Mouse (Mus musculus): ENCODE data around the gene Alg2. TPM values are rescaled to one million over a fixed set of nuclear protein-coding genes. Genes with fewer than 3 reads are reported as not detected.
A peak's percentile ranks its signal among the peaks of the same experiment; 100 is the strongest.

Alg2 gene
- total RNA-seq (2021): 100 to 1,000 TPM; 124 to 126 TPM

DNA sequence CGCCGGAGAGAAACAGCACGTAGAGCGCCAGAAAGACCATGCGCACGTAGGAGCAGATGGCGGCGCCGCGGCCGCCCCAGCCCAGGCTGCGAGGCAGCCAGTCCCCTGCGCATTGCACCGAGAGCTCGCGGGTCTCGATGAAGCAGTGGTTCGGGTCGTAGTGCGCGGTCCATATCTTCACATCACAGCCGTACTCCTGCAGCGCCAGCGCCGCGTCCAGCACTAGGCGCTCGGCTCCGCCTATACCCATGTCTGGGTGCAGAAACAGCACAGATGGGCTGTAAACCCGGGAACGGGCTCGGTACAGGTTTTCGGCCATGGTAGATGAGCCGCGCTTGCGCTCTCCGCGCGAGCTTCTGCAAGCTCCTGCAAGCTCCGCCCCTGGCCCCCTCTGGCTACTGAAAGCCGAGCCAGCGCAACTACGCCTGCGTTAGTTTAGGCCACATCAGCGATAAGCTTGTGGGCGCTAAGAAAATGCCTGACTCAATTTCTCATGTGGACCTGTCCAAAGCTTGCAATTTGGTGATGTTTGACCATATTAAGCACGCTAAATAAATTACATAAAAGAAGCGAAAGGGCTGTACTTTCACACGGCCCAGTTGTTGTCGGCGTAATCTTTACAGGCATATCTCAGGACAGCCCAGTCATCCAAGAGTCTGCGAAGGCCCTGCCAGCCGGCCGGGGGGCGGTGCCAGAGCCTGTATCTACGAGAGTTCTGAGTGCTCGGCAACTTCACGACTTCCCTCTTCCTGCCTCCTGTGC is at the start of gene Alg2, which contains the start of gene Sec61b:
Gene Alg2, minus strand, starts transcription at position 366 of the 762 bp plus-strand sequence.
Gene Sec61b, plus strand, starts transcription at position 691 of the 762 bp plus-strand sequence.
- peak; percentile 98 to 99 for DNase-seq (ENCODE audit: low spot score in 2 of 2)
- intact Hi-C loops (cut with DNase I): no loop called here

DNA sequence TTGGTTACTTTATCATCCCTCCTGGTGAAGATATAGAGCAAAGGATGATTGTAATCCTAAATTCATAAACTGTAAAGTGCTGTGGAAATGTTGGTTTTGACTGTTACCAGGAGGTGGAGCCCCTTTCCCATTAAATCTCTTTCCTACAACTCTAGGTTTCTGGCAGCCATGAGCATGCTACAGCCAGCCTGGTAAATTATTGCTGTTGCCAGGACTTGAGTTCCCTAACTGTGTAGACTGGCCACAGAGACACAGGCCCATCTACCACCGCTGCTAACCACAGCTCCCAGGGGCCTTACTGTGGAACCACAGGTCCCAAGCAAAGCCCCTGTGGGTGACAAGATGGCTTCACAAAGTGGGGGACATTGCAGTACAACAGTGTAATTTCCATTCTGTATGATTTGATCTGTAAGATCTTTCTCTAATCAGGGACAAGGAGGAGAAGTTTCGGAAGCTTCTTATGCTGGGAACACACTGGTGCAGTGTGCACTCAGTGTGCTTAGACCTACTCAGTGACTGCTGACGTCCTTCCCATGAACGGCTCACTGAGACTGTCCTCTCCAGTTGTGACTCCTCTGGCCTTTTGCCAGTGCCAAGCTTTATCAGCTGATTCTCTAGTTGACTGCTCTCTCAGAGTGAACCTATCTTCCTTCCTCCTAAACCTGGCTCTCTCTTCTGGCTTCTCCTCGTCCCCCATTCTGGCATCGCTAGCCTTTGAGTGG is 47.9 kb upstream of the Alg2 start:
- DNase-seq (ENCODE audit: low spot score in 2 of 2): peak; percentile 36 to 76
- intact Hi-C loops (cut with DNase I): loop anchor here (10.0 kb wide), 1 partner anchor 303 kb away; no protein-coding TSS in a partner anchor

DNA sequence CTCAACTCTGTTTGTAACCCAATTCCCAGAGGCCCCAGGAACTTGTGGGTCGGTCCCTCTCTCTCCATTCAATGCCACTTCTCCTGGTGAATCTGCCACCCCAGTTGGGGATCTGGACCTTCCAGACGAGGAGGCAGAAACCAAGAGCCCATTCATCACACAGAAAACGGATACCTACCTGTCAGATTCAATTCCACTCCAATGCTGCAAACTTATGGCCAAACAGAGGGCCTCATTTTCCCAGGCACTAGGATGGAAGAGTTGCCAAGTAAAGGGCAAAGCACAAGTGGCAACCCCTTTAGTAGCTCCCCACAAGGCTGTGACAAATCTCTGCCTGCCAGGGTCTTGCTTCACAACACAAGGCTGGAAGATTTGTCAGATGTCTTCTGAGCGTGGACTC is 45.9 kb upstream of the Alg2 start:
- intact Hi-C loops (cut with DNase I): loop anchor here (10.0 kb wide), 1 partner anchor 305 kb away; no protein-coding TSS in a partner anchor
- DNase-seq (ENCODE audit: low spot score in 2 of 2): no peak

DNA sequence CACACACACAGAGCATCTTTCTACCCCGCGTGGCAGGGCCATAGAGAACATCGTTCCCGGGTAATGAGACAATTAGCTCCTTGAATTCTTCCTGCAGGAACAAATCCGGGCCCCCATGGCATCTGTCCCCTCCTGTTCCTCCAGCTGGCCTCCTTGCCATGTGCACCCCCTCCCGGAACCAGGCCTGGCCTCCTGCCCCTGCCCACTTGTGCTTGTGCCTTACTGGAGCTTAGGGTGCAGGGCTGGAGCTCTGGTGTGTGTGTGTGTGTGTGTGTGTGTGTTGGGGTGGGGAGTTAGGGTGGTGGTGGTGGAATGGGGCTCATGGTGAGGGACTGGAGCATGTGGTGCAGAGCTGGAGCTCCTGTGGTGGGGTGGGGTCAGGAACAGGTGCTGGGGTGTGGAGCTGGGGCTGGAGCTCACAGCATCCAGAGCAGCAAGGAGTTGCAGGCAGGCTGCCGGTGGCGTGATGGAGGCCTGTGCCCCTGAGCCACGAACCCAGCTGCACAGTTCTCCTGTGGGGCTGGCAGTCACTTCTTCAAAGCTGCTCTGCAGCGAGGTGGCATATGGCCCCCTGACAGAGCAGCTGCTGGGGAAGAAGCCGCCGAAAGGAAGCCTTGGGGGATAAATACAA is 44.5 kb upstream of the Alg2 start:
- DNase-seq (ENCODE audit: low spot score in 2 of 2): peak; percentile 11 to 30
- intact Hi-C loops (cut with DNase I): no loop called here

DNA sequence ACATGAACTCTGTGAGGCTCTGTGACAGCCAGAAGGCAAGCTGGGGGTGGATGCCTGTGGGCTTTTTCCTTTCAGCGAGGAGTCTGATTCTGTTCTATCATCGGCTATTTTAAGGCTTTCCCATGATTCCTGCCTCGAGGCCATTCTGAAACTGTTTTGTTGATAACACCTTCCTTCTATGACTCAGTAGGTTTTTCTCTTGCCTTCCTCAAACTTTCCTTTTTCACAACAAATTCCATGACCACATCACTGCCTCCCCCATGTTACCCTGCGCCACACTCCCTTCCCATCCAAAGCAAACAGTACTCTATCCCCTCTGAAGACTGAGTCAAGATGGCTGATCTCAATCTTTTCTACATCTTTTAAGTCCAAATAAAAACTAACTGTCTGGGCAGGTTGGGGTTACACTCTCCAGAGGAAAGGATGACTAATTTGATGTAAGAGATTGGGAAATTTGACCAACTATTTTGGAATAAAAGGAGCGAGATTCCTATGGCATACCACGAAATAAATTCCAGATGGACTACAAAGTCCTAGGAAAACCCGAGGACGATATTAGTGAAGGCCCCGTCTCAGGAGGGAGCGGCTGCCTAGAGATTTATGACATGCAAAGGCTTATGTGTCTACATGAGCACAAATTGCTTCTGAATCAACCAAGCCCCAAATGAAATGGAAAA is 30.8 kb upstream of the Alg2 start:
- intact Hi-C loops (cut with DNase I): loop anchor here (5.0 to 10.0 kb wide), 4 partner anchors 68 to 900 kb away; partner anchors contain the start of gene Nr4a3
- DNase-seq (ENCODE audit: low spot score in 2 of 2): peak in 1 of 2 experiments; percentile 76

DNA sequence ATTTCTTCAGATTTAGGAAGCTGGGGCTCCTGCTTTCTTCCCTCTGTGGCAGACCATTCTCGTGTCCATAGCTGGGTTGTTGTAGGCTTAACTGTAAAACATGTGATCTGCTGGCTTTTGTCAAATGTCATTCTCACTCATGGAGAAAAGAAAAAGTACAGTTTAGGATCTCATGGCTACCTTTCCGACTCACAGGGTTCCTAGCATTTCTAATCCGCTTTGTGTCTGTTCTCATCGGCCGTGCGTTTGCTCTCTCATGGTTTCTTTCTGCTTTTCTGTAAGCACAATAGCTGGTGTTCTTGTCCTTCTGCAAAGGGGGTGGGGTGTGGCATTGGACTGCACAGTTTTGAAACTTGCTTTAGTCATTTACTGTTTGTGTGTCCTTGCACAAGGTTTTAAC is 28.9 kb upstream of the Alg2 start:
- intact Hi-C loops (cut with DNase I): loop anchor here (5.0 to 10.0 kb wide), 4 partner anchors 66 to 902 kb away; partner anchors contain the start of gene Nr4a3
- DNase-seq (ENCODE audit: low spot score in 2 of 2): no peak

DNA sequence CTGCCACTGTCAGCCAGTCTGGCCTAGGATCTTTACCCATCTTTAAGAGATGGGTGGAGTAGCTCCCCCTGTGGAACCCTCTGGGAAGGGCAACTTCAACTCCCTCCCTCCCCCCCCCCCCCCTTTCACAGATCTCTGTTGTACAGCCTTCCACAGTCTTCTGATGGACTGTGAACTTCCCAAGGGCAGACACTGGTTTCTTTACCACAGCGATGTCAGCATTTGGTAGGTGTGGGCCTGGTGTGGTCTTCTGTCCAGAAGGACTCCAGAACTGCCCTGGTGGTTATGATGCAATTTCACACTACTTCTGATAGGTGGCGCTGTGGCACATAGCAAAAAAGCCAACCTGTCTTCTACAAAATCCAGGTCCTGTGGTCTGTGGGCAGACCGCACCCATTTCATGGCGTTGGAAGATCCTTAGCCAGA is 28.4 kb upstream of the Alg2 start:
- intact Hi-C loops (cut with DNase I): loop anchor here (5.0 to 10.0 kb wide), 4 partner anchors 65 to 902 kb away; partner anchors contain the start of gene Nr4a3
- DNase-seq (ENCODE audit: low spot score in 2 of 2): peak; percentile 42 to 71

DNA sequence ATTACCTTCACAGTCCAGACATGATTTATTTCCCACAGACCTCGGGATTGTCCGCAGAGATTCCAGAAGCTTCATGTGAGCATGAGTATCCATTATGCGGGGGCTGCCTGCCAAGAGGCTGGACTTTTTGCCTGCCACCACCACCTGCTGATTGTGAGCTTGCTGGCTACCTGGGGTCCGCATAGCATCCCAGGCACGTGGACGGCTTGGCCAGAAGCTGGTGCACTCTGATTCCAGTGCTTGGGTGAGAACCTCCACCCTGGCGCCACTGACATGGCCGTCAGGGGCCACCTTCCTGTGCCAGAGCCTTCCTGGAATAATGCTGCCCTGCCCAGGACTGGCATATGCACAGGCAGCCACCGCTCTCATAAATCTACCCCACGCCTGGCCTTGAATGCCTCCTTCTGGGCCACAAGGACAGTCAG is 25.0 kb upstream of the Alg2 start:
- DNase-seq (ENCODE audit: low spot score in 2 of 2): no peak
- intact Hi-C loops (cut with DNase I): no loop called here

DNA sequence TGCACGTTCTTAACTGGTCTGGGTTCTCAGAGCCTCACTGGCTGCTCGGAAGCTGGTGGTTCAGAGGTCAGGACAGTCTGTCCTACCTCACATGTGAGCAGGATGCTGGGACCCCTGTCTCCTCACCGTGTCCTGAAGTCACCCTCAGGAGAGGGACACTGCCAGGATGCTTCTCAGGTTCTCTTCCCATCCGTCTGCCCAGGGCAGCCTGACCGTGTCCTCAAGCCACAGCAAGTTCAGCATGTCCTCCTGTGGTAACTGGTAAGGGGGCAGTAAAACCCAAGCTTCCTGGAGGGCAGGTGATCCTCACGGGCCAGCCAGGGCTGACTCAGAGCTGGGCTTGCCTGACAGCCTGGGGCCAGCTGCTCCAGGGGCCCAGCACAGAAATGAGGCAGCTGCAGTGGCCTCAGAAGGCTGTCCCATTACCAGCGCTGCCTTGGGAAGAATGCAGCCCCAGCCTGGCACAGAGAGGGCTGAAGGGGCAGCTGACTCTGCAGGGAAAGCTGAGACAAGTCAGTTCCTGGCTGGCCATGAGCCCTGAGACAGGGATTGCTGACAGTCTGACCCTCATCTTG is 23.8 kb upstream of the Alg2 start:
- DNase-seq (ENCODE audit: low spot score in 2 of 2): no peak
- intact Hi-C loops (cut with DNase I): no loop called here

DNA sequence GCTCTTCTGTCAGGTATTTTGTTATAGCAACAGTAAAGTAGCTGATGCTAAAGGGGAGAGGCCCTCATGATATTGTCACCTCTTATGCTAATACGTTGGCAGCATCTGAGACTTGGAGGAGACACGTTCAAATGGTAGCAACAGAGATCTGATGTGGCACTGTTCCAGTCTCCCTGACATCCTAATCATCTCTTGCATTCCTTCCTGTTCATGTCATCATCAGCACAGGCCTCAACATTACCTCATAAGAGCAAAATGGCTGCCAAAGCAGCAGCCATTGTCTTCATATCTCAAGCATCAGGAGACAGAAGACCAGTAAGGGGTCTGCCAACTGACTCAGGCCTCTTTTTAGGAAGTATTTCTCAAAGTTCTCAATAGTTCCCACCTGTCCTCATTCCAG is 20.6 kb upstream of the Alg2 start:
- intact Hi-C loops (cut with DNase I): no loop called here
- no peak for DNase-seq (ENCODE audit: low spot score in 2 of 2)

DNA sequence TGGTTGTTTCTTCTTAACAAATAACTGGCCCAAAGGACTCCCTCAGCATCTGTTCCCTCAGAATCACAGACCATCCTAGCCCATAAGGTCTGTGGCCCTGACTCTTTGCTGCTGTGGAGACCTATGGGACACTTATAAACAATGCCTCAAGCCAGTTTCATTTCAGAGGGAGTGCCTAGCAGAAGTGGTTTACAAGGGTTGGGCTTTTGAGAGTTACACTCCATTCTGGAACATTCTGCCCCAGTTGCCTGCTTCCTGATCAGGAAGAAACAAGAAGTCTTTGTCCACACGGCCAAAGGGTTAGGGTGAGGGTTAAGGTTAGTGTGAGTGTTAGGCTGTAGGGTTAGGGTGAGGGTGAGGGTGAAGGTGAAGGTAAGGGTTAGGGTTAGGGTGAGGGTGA is 20.0 kb upstream of the Alg2 start:
- intact Hi-C loops (cut with DNase I): no loop called here
- DNase-seq (ENCODE audit: low spot score in 2 of 2): no peak

DNA sequence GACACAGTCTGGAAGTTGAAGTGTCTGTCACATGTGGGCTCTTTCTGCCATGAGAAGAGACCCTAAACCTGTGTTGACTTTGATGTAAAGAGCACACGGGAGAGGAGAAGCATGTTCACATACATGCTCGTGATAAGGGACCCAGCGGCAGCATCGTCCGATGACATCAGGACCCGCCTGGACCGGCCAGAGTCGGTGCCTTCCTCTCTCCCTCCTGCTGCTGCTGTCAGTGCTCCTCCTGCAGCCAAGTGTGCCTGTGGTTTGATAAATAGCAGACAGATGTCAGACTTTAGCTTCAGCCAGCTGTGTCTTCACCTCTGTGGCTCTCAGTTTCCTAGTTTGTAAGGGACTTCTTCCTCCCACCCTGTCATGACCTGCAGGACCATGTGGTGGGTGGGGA is 19.3 kb upstream of the Alg2 start:
- intact Hi-C loops (cut with DNase I): no loop called here

DNA sequence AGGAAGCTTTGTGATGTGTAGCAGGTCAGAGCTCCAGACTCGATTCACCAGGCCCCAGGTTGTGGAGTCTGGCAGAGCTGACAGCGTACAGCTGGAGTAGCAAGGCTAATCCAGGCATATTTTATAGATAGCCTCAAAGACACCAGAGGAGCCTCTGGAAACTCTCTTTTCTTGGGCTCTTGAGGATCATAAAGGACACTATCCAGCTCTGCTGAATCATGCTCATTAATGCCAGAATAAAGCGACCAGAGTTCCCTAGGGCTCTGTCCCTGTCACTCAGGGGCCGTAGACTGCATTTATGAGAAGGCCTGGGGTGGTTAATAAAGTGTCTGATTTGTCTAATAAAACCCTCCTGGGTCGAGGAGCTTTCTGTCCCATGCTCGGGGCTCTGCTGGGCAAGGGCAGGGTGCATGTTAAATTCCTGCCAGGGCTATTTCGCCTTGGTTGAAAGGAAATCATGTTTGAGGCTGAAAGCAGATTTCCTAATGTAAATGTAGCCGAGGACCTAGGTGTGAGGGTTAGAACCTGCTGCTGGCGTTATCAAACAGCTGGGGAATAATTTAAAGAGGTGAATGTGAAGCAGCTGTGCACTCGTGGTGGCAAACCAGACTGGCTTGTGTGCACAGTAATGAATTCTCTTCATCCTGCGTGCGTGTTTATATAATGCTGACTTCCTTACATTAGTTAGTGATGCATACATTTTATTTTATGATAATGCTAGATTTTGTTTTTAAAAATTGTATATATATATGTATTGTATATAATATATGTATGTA is 18.4 kb upstream of the Alg2 start:
- DNase-seq (ENCODE audit: low spot score in 2 of 2): no peak
- intact Hi-C loops (cut with DNase I): no loop called here

More for the DNA sequence above, 19.3 kb upstream of the Alg2 start:
- DNase-seq (ENCODE audit: low spot score in 2 of 2): no peak

DNA sequence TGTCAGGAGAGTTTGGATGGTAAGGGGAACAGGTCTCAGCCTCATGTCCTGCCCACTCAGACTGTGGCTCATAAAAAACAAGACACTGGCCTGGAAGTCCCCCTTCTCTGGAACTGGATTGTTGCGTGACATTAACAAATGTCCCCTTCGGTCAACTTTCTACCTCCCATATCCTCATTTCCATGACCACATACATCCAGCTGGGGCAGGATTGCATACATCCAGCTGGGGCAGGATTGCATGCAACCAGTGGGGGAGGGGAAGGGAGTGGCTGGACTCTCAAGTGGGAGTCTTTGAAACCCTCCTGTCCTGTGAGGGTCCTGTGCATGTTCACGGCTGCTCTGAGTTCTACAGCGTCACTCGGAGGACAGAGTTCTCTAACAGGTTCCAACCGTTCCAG is 17.1 kb upstream of the Alg2 start:
- DNase-seq (ENCODE audit: low spot score in 2 of 2): no peak
- intact Hi-C loops (cut with DNase I): no loop called here

DNA sequence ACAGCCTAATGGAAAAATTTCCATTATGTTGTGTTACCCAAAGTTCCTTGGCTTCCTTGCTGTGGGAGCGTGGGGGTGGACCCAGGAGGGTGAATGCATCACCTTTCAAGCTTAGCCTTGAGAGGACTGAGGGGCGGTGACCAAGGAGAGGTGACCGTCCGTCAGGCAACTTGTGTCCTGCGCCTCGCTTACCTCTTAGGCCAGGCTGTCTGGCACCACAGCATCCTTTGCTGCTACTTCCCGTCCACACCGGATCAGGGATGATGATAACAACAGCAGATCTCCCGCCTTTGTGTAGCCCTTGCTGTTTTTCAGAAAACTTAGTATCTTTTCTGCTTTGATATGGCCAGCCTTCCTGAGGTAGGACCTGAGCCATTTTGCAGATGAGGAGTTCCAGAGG is 6.4 kb upstream of the Alg2 start:
- intact Hi-C loops (cut with DNase I): no loop called here
- no peak for DNase-seq (ENCODE audit: low spot score in 2 of 2)

DNA sequence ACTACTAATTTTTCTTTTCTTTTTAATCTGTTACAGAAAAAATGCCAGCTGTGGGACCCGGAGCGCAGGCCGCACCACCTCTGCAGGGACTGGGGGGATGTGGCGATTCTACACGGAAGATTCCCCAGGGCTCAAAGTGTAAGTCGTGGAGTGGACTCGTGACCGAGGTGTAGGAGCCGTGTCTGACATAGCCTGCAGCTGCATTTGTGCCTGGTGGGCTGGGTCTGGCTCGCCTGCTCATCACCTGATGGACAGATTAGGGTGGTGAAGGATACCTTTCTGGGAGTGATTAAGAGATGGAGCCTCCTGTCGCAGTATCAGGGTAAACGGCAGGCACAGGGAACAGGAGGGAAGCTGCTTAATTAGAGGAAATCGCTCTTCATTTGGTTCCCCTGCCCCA is 6.0 kb upstream of the Alg2 start:
- intact Hi-C loops (cut with DNase I): no loop called here
- DNase-seq (ENCODE audit: low spot score in 2 of 2): no peak

DNA sequence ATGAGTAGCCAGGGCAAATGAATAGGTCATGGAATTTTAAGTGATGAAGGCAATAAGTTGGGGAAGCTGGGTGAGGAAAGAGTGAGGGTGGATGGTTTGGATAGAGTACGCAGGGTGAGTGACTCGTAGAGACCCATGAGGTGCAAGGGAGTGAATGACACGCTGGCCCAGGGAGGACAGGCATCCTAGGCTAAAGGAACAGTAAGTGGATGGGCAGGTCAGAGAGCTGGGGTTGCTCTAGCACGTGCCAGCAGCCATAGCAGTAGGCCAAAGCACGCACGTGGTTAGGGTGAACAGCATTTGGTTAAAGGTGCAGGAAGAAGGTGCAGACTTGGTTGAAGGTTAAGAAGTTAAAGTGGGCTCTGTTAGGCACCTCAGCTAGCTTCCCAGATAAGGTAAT is 3.4 kb upstream of the Alg2 start:
- intact Hi-C loops (cut with DNase I): no loop called here
- no peak for DNase-seq (ENCODE audit: low spot score in 2 of 2)
